Mouse (Mus musculus): ENCODE results near the gene Stxbp4. TPM values are rescaled to one million over a fixed set of nuclear protein-coding genes. Genes with fewer than 3 reads are reported as not detected.

The Stxbp4 gene
- polyA plus RNA-seq (2015; fragmentation: Nextera tagmentation; extraction: Ambion mirVana) = 8.3 and 10.4 TPM in 2 replicates

GRCm38 (mm10) chr11:90637440-90638311 lies at the start of gene Stxbp4, which contains the start of gene Cox11:
Gene Stxbp4 (minus strand): TSS chr11:90638084.
Gene Cox11 (plus strand): TSS chr11:90638173.

Other genes starting within 250 kb of the Stxbp4 start
- gene Hlf, start 247.2 kb downstream of the Stxbp4 start, polyA plus RNA-seq (2015; fragmentation: Nextera tagmentation; extraction: Ambion mirVana) = 5.2 and 8.0 TPM in 2 replicates
- gene Cox11, start 89 bp upstream of the Stxbp4 start, polyA plus RNA-seq (2015; fragmentation: Nextera tagmentation; extraction: Ambion mirVana) = 25.5 and 33.6 TPM in 2 replicates
- gene Tom1l1, start 50.3 kb upstream of the Stxbp4 start, polyA plus RNA-seq (2015; fragmentation: Nextera tagmentation; extraction: Ambion mirVana) = 22.5 and 40.2 TPM in 2 replicates